Mouse (Mus musculus) mouse embryonic stem cell (cell line): Measurements from ENCODE around the gene Evi5.

Source experiments
- in situ Hi-C, 2 experiments: fragments of 300-500 bp; cut with MboI; formaldehyde crosslinking; loops; 1 replicate in 1 of 2; 3 replicates in 1 of 2; pipeline ENCODE4 v1.14.3; 2019 to 2020; ENCODE audit warnings: low sequenced_read_pairs in 2 of 2, low pct_unique_long_range_greater_than_20kb in 1 of 2, mixed read lengths in 1 of 2; ENCODE audit not compliant: unreplicated experiment in 1 of 2

Evi5 gene

GRCm38 (mm10) chr5:107874561-107875260 is at the start of gene Evi5:
Evi5 (minus strand) TSS chr5:107875107.
- in situ Hi-C loops, result loop anchor here in 1 of 2 experiments (25.0 kb wide), 1 partner anchor 262 kb away; no protein-coding TSS in a partner anchor

GRCm38 (mm10) chr5:107924564-107924963 is 49.7 kb upstream of the Evi5 start:
- in situ Hi-C loops, result loop anchor here (10.0 to 25.0 kb wide), 2 partner anchors 80 to 213 kb away; partner anchors contain the start of genes Ccdc18 (in 1 of the 2) and Tmed5 (in 1 of the 2)

GRCm38 (mm10) chr5:107922836-107923235 is 47.9 kb upstream of the Evi5 start:
- in situ Hi-C loops, result loop anchor here (10.0 to 25.0 kb wide), 2 partner anchors 82 to 214 kb away; partner anchors contain the start of genes Ccdc18 (in 1 of the 2) and Tmed5 (in 1 of the 2)

DNA sequence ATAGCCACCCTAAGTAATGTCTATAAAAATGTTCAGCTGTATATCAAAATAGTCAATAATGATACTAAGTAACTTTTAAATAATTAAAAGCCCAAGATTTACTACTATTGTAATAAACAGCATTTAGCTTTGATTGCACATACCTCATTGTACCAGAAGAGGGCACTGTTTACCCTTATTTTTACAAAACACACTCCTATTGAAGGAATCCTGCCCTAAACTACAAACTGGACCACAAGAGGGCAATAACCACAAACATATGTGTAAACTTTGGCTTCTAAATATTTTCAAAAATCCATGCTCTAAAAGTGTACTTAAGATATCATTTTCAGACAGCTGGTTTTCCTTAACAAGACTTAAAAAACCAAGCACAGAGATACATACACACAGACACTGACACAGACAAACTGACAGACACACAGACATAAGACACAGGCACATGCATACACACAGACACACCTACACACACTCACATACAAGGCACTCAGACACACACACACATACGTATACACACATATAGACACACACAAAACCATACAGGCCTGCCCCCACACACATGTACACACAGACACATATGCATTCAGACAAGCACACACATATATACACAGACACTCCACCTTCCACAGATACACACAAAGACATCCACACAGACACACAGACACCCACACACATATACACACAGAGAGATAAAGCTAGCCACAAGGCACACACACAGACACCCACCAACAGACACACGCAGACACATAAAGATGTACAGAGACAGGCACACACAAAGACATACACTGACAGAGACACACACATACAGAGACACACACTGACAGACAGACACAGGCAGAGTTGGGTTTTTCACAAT is 46.7 kb upstream of the Evi5 start:
- in situ Hi-C loops, result loop anchor here (10.0 to 25.0 kb wide), 2 partner anchors 83 to 216 kb away; partner anchors contain the start of genes Ccdc18 (in 1 of the 2) and Tmed5 (in 1 of the 2)

DNA sequence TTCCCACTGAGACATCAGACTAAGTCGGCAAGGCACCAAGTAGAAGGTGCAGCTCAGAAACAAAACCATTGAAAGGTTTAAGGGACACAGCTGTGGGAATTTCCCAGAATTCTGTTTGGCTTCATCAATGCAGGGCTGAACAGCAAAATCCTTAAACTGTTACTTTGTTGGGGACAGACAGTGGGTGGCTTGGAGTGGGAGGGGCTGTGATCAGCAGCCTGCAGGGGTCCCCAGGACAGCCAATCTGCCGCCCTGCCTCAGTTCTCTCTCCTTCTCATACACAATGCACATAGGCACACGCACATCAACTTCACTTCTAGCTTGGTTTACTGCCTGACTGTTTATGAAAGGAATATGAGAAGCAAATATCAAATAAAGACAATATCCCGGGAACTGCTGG is 40.4 kb upstream of the Evi5 start:
- in situ Hi-C loops, result loop anchor here (5.0 to 25.0 kb wide), 3 partner anchors 92 to 240 kb away; partner anchors contain the start of genes Ccdc18 (in 1 of the 2) and Tmed5 (in 1 of the 2)

- in situ Hi-C loops, result loop anchor here (10.0 to 25.0 kb wide), 2 partner anchors 226 to 244 kb away; partner anchors contain the start of genes Ccdc18 (in 1 of the 2) and Tmed5 (in 1 of the 2)
Measured at GRCm38 (mm10) chr5:107911012-107911411, 36.1 kb upstream of the Evi5 start.

DNA sequence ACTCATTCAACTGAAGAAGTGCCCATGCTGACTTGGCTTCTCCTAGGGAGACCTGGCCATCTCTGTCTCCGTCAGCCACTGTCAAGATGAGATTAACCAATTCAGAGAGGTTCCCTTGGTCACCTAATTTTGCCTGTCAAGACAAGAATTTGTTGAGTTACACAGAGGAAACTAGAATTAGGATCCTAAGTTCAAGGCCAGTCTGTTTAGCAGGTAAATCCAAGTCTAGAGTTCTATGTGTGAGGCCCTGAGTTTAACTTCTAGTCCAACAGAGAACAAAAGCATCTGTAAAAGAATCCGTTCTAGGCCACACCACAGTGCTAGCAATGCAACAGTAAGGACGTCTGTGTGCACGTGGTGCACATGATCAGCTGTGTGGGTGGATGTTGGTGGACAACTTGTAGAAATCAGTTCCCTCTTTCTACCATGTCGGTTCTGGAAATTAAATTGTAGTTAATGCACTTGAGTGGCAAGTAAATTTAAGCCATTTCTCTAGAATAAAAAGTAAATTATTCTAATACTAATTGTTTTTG is 35.2 kb upstream of the Evi5 start:
- in situ Hi-C loops, result loop anchor here (10.0 to 25.0 kb wide), 2 partner anchors 227 to 245 kb away; partner anchors contain the start of genes Ccdc18 (in 1 of the 2) and Tmed5 (in 1 of the 2)

DNA sequence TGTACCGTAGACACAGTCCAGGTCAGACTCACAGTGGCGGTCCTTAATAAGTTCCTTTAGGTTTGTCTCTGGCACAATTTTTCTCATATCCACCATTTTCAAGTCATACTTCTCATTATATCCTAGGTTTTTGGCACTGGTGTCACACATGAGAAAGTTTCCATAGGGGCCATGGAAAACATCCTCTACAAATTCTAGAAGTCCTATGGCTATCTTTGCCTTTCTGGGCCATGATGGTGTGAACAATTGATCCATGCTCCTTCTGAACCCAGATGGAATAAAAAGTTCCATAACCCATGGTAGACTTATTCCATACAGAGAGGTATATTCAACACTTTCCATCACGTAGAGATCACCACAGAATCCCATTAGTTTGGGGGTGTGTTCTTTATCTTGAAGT is 34.8 kb upstream of the Evi5 start:
- in situ Hi-C loops, result loop anchor here (10.0 to 25.0 kb wide), 2 partner anchors 228 to 245 kb away; partner anchors contain the start of genes Ccdc18 (in 1 of the 2) and Tmed5 (in 1 of the 2)

DNA sequence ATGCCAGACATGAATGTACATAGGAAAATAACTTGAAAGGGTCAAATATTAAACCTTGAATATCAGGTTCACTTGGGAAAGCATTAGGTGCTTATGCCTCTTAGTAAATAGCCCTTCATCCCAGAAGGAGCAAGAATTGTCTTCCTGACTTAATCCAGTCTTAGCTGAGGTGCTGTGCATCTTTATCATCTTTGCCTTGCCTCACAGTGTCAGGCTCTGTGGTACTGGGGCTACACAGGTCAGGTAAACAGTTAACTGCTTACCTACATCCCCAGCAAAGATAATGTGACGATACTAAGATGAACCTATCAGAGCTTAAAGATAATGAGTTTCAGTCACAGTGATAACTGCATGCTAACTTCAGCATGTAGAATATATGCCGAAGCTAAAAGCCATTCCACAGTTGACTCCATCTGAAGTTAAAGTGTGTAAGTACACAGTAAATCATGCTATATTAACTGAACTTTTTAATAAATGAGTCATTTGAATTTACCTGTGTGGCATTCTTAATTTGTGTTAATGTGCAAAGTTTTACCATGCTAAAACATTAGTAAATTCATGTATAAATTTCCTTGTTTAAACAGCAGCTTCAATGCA is 33.7 kb upstream of the Evi5 start:
- in situ Hi-C loops, result loop anchor here in 1 of 2 experiments (25.0 kb wide), 1 partner anchor 229 kb away; the partner anchor contains the start of genes Ccdc18 and Tmed5

DNA sequence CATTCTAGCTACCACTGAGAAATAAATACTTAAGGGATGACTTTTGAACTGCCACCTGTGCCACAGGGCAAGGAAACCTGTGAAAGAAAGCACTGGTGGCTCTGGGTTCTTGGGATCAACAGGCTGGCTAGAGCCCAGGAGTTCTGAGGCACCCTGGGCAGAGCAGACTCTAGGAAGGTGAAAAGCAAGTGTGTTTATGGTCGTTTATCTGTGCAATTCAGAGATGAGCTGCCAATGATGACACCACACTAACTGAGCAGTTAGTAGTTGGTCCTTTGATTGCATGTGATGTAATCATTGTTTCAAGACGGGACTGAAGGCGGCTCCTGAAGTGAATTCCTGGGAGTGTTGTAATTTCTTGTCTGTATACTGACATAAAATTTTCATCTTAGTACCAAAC is 29.4 kb upstream of the Evi5 start:
- in situ Hi-C loops, result loop anchor here in 1 of 2 experiments (25.0 kb wide), 1 partner anchor 233 kb away; the partner anchor contains the start of genes Ccdc18 and Tmed5

GRCm38 (mm10) chr5:107901014-107901615 is 26.2 kb upstream of the Evi5 start:
- in situ Hi-C loops, result loop anchor here in 1 of 2 experiments (25.0 kb wide), 1 partner anchor 236 kb away; the partner anchor contains the start of genes Ccdc18 and Tmed5

DNA sequence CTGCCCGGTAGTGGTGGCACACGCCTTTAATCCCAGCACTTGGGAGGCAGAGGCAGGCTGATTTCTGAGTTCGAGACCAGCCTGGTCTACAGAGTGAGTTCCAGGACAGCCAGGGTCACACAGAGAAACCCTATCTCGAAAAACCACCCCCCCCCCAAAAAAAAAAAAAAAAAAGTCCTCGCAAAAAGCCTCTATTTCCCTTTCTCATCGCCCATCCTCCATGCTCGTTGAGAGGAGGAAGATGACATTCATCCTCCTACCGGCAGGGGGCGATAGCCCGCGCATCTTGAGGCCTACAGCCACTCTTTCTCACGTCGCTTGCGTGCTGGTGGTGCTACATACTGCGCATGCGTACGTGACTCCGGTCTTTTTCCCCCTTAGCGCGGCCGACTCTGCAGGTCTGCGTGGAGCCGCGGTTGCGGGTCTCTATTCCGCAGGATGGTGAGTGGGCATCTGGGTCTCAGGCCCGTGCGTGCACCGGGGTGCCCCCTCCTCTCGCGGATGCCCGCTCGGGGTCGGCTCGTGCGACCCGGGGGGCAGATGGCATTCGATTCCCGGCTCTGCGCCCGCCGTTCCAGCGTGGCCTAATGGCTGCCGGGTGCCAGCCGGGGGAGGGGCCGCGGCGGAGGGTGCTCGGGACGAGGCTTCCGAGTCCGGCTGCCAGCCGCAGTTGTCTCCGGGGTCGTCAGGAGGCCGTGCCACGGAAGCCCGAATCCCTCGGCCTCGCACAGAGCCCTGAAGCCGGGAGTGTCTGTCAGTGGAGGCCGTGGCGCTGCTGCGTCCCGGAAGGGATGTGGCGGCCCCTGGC is 25.5 kb upstream of the Evi5 start, which contains the start of gene Rpl5:
Gene Rpl5, plus strand, starts transcription at position 297 of the 808 bp plus-strand sequence.
- in situ Hi-C loops, result loop anchor here in 1 of 2 experiments (25.0 kb wide), 1 partner anchor 237 kb away; the partner anchor contains the start of genes Ccdc18 and Tmed5

- in situ Hi-C loops, result loop anchor here in 1 of 2 experiments (25.0 kb wide), 1 partner anchor 284 kb away; no protein-coding TSS in a partner anchor
Measured at GRCm38 (mm10) chr5:107896265-107896664, 21.4 kb upstream of the Evi5 start.

- in situ Hi-C loops, result loop anchor here in 1 of 2 experiments (25.0 kb wide), 1 partner anchor 282 kb away; no protein-coding TSS in a partner anchor
Measured at GRCm38 (mm10) chr5:107894676-107895075, 19.8 kb upstream of the Evi5 start.

- in situ Hi-C loops, result loop anchor here in 1 of 2 experiments (25.0 kb wide), 1 partner anchor 279 kb away; no protein-coding TSS in a partner anchor
Measured at GRCm38 (mm10) chr5:107891515-107891914, 16.6 kb upstream of the Evi5 start.
